Mouse (Mus musculus) midbrain, embryonic 15.5 days (tissue): ENCODE data around the gene Unc13a. TPM values are rescaled to one million over a fixed set of nuclear protein-coding genes. Genes with fewer than 3 reads are reported as not detected.

Experiments
- ATAC-seq: fragments of 200-750 bp; cut with Nextera tagmentation; replicated peaks from 2 replicates; pipeline ENCODE4 v1.8.0; 2017; ENCODE audit warnings: moderate TSS enrichment
- H3K27ac ChIP-seq: fragments of 300-500 bp; sonication (generic); 2 replicates; pipeline ENCODE4 v1.5.1; 2015; ENCODE audit warnings: mild to moderate bottlenecking, inconsistent platforms
- H3K27me3 ChIP-seq: fragments of 300-500 bp; sonication (generic); replicated peaks from 2 replicates; pipeline ENCODE4 v1.6.1; 2015; ENCODE audit warnings: inconsistent platforms
- H3K36me3 ChIP-seq: fragments of 300-500 bp; sonication (generic); replicated peaks from 2 replicates; pipeline ENCODE4 v1.6.1; 2015; ENCODE audit warnings: inconsistent platforms
- H3K4me1 ChIP-seq: fragments of 300-500 bp; sonication (generic); 2 replicates; pipeline ENCODE4 v1.6.1; 2015; ENCODE audit warnings: inconsistent platforms
- H3K4me2 ChIP-seq: fragments of 300-500 bp; sonication (generic); 2 replicates; pipeline ENCODE4 v1.6.1; 2015; ENCODE audit warnings: inconsistent platforms, mild to moderate bottlenecking, moderate library complexity
- H3K4me3 ChIP-seq: fragments of 300-500 bp; sonication (generic); 2 replicates; pipeline ENCODE4 v1.5.1; 2015; ENCODE audit warnings: mild to moderate bottlenecking, inconsistent platforms
- H3K9ac ChIP-seq: fragments of 300-500 bp; sonication (generic); 2 replicates; pipeline ENCODE4 v1.6.1; 2015; ENCODE audit warnings: mild to moderate bottlenecking, inconsistent platforms
- H3K9me3 ChIP-seq: fragments of 300-500 bp; sonication (generic); 2 replicates; pipeline ENCODE4 v1.6.1; 2016; ENCODE audit warnings: inconsistent platforms
- WGBS: fragments of 180-500 bp; shearing (Covaris S2); methylation state at CpG from one replicate; pipeline ENCODE4 v1.1.7; 2015; ENCODE audit warnings: mixed read lengths; 5-methylcytosine and 5-hydroxymethylcytosine counted together
- polyA plus RNA-seq: library from polyadenylated mRNA; unstranded; fragments of >200 nt; fragmentation: Nextera tagmentation; extraction: Ambion mirVana; gene quantifications from 2 replicates; pipeline ENCODE4 v1.2.1, GENCODE M21; 2015

The Unc13a gene
- polyA plus RNA-seq, 1 experiment from 2014 or later = 26.9 TPM

GRCm38 (mm10) chr8:71672168-71672735, 695 bp upstream of the Unc13a start:
- peaks cover 54% of the 10 kb centered on the region for H3K4me1 ChIP-seq
- ATAC-seq = no peak

DNA sequence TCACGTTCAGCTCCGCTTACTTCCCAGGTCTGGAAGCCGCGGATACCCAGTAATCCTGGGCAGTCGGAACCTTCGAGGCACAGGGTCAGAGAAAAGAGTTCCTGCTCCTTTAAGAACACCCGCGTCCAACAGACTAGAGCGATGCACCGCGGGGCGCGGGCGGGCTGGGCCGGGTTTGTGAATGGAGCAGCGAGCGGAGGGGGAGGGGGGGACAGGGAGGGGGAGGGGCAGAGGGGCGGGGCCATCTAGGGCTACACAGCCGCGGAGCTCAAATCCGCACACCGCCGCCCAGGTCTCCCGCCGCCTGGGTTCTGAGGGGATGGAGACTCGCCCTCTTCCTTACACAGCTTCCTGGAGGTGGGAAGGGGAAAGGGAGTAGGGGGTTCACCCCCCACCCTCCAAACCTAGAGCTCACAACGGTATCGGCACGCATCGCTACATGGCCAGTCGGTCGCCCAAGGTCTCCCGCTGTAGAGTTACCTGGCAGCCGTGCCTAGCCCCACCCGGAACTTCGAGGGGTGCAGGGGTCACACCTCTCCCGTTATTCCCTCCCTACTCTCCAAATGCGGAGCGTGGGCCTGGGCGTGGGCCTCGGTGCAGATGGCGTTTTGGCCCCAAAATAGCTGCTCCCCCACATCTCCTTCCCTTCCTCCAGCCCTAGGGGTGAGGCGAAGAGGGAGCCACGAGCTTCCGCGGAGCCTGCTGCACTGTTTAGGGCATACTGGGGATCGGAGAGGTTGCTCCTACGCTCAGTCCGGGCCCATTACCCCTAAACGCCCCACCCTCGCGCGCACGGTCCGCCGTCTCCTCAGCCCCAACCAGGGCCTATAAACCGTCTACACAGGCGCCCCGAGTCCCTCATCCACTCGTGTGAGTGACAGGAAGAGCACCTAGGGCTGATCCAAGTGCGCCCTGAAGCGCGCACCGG, 672 bp downstream of the Unc13a start:
- Histone ChIP-seq H3K9ac (peak overlapping the region; percentile 85), H3K9me3 (no peaks in the 10 kb centered on the region), H3K27me3 (no peaks in the 10 kb centered on the region), H3K27ac (peak overlapping the region; percentile 96), H3K4me1 (peaks cover 59% of the 10 kb centered on the region), H3K36me3 (no peaks in the 10 kb centered on the region), H3K4me3 (peak overlapping the region; percentile 96), H3K4me2 (peak overlapping the region; percentile 87)
- ATAC-seq = peak; percentile 72
- WGBS = under 1% methylated on average over 62 of the region's 64 CpGs

More at GRCm38 (mm10) chr8:71672168-71672735, 695 bp upstream of the Unc13a start:
- H3K4me3 ChIP-seq = peak overlapping the region; percentile 96
- H3K9me3 ChIP-seq = no peaks in the 10 kb centered on the region
- peak overlapping the region; percentile 87 for H3K4me2 ChIP-seq
- WGBS = 61% methylated on average over 6 of the region's 6 CpGs
- peak overlapping the region; percentile 96 for H3K27ac ChIP-seq
- no peaks in the 10 kb centered on the region for H3K27me3 ChIP-seq
- peak overlapping the region; percentile 85 for H3K9ac ChIP-seq
- no peaks in the 10 kb centered on the region for H3K36me3 ChIP-seq

DNA sequence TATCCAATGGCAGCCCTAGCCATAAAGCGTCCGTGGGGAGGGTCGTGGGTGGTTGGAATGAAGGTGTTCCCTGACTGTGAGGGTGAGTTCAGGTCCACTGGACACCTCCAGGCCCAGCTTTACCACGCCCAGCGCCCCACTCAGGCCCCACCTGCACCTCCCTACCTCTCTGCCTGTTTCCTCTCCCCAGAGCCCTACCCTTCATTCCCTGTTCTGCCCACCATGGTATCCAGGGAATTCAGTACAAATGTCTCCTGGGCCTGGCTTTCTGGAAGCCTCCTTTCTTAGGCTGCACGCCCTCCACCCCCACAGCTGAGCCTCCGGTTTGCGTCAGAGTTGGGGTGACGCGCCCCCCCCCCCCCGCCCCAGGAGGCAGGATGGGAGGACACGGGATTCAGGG, 1.4 kb downstream of the Unc13a start:
- ATAC-seq = peak; percentile 16
- H3K4me3 ChIP-seq = peak overlapping the region; percentile 96
- no peaks in the 10 kb centered on the region for H3K27me3 ChIP-seq
- H3K4me2 ChIP-seq = peak overlapping the region; percentile 87
- 9% methylated on average over 12 of the region's 12 CpGs for WGBS
- H3K4me1 ChIP-seq = peaks cover 52% of the 10 kb centered on the region
- no peaks in the 10 kb centered on the region for H3K9me3 ChIP-seq
- H3K27ac ChIP-seq = peak overlapping the region; percentile 96
- H3K9ac ChIP-seq = peak overlapping the region; percentile 85
- no peaks in the 10 kb centered on the region for H3K36me3 ChIP-seq

- H3K9me3 ChIP-seq = no peaks in the 10 kb centered on the region
- peak overlapping the region; percentile 9; the same call in 1 of the 2 replicates for H3K9ac ChIP-seq
- H3K27ac ChIP-seq = no peak overlapping the region
- no peaks in the 10 kb centered on the region for H3K27me3 ChIP-seq
- H3K4me2 ChIP-seq = peak overlapping the region; percentile 39
- H3K4me3 ChIP-seq = 0 out of 2 replicates have a peak overlapping the region, but pooled peaks have one; percentile 6
- 8% methylated on average over 21 of the region's 21 CpGs for WGBS
- peaks cover 51% of the 10 kb centered on the region for H3K4me1 ChIP-seq
- no peak for ATAC-seq
- peaks cover 6% of the 10 kb centered on the region for H3K36me3 ChIP-seq
Measured at GRCm38 (mm10) chr8:71668220-71668975, 3.2 kb downstream of the Unc13a start.

GRCm38 (mm10) chr8:71667256-71667655, 4.3 kb downstream of the Unc13a start:
- 45% methylated on average over 5 of the region's 5 CpGs for WGBS
- ATAC-seq = no peak
- Histone ChIP-seq H3K4me2 (peak overlapping the region; percentile 28), H3K27me3 (no peaks in the 10 kb centered on the region), H3K4me1 (peaks cover 51% of the 10 kb centered on the region), H3K4me3 (no peak overlapping the region), H3K27ac (peak overlapping the region; percentile 73), H3K9me3 (no peaks in the 10 kb centered on the region), H3K36me3 (peaks cover 12% of the 10 kb centered on the region), H3K9ac (0 out of 2 replicates have a peak overlapping the region, but pooled peaks have one; percentile 27)

GRCm38 (mm10) chr8:71666855-71667254, 4.7 kb downstream of the Unc13a start:
- no peak overlapping the region for H3K4me3 ChIP-seq
- ATAC-seq = no peak
- H3K27ac ChIP-seq = peak overlapping the region; percentile 73; the same call in 1 of the 2 replicates
- no peaks in the 10 kb centered on the region for H3K9me3 ChIP-seq
- H3K4me1 ChIP-seq = peaks cover 47% of the 10 kb centered on the region
- H3K9ac ChIP-seq = 0 out of 2 replicates have a peak overlapping the region, but pooled peaks have one; percentile 12
- H3K27me3 ChIP-seq = no peaks in the 10 kb centered on the region
- peaks cover 13% of the 10 kb centered on the region for H3K36me3 ChIP-seq
- 24% methylated on average over 1 of the region's 1 CpGs for WGBS
- H3K4me2 ChIP-seq = peak overlapping the region; percentile 28; the same call in 1 of the 2 replicates

- 6% methylated on average over 22 of the region's 22 CpGs for WGBS
- no peak for ATAC-seq
- no peak overlapping the region for H3K4me3 ChIP-seq
- no peak overlapping the region for H3K27ac ChIP-seq
- no peak overlapping the region for H3K9ac ChIP-seq
- H3K27me3 ChIP-seq = no peaks in the 10 kb centered on the region; the same call in none of the 2 replicates
- no peaks in the 10 kb centered on the region for H3K9me3 ChIP-seq
- H3K4me1 ChIP-seq = peaks cover 46% of the 10 kb centered on the region
- H3K36me3 ChIP-seq = peaks cover 13% of the 10 kb centered on the region
- peak overlapping the region; percentile 2; the same call in 1 of the 2 replicates for H3K4me2 ChIP-seq
Measured at GRCm38 (mm10) chr8:71665331-71666130, 6.0 kb downstream of the Unc13a start.

GRCm38 (mm10) chr8:71660325-71661120, 11.0 kb downstream of the Unc13a start:
- Histone ChIP-seq H3K27ac (no peak overlapping the region), H3K4me3 (no peak overlapping the region), H3K4me1 (0 out of 2 replicates have a peak, but pooled peaks cover 5% of the 10 kb centered on the region), H3K9ac (no peak overlapping the region), H3K4me2 (no peak overlapping the region), H3K36me3 (peaks cover 21% of the 10 kb centered on the region), H3K9me3 (no peaks in the 10 kb centered on the region), H3K27me3 (peaks cover 31% of the 10 kb centered on the region)
- WGBS = 7% methylated on average over 36 of the region's 36 CpGs
- peak; percentile 65 for ATAC-seq

DNA sequence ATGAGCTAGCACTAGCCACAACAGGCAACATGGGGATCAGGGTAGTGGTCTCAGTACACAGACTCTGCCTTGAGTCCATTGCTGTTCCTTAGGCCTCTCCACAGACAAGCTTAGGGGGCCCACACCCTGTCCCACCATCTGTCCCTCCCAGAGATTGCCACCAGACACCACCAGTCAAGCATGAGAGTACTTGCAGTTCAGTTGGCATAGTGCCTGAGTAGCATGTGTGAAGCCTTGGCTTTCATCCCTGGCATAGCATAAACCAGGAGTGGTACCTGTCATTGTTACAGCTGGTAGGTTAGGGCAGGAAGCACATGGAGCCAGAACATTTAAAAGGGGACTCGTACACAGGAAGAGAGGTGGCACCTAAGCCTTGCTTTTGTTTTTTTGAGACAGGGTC, 11.8 kb downstream of the Unc13a start:
- H3K4me1 ChIP-seq = 0 out of 2 replicates have a peak, but pooled peaks cover 5% of the 10 kb centered on the region
- no peaks in the 10 kb centered on the region for H3K9me3 ChIP-seq
- no peak overlapping the region for H3K4me3 ChIP-seq
- H3K4me2 ChIP-seq = no peak overlapping the region
- 54% methylated on average over 1 of the region's 1 CpGs for WGBS
- H3K27me3 ChIP-seq = peaks cover 37% of the 10 kb centered on the region
- H3K27ac ChIP-seq = no peak overlapping the region
- H3K36me3 ChIP-seq = peaks cover 21% of the 10 kb centered on the region
- no peak for ATAC-seq
- no peak overlapping the region for H3K9ac ChIP-seq

DNA sequence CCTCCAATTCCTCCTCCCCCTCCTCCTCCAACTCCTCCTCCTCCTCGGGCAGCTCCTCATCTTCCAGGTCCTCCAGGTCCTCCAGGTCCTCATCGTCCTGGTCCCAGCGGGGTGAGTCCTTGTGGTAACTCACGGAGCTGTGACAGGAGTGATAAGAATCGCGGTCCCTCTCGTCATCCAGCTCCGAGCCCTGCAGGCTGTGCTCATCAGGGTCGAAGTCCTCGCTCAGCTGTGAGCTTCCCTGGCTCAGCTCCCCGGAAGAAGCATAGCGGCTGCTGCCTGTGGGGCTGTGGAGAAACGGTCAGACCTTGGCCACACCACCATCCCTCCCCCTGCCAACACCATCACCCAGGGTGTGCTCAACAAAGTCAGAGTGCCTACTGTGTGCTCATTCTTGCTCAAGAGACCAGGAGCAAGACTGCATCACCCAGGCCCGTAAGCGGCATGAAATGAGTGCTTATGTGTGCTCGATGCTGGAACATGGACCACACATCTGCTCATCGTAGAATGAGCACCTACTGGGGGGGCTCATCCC, 13.0 kb downstream of the Unc13a start:
- Histone ChIP-seq H3K27ac (no peak overlapping the region), H3K9ac (no peak overlapping the region), H3K4me3 (no peak overlapping the region), H3K9me3 (no peaks in the 10 kb centered on the region), H3K4me1 (0 out of 2 replicates have a peak, but pooled peaks cover 9% of the 10 kb centered on the region), H3K36me3 (peaks cover 16% of the 10 kb centered on the region; the same call in 1 of the 2 replicates), H3K27me3 (peaks cover 42% of the 10 kb centered on the region), H3K4me2 (no peak overlapping the region)
- no peak for ATAC-seq
- WGBS = 32% methylated on average over 17 of the region's 17 CpGs
